Mouse (Mus musculus): ENCODE results near the gene Pitx3. TPM values are rescaled to one million over a fixed set of nuclear protein-coding genes. Genes with fewer than 3 reads are reported as not detected.

Gene Pitx3
- polyA plus RNA-seq, 1 experiment from 2014 or later: not detected

DNA sequence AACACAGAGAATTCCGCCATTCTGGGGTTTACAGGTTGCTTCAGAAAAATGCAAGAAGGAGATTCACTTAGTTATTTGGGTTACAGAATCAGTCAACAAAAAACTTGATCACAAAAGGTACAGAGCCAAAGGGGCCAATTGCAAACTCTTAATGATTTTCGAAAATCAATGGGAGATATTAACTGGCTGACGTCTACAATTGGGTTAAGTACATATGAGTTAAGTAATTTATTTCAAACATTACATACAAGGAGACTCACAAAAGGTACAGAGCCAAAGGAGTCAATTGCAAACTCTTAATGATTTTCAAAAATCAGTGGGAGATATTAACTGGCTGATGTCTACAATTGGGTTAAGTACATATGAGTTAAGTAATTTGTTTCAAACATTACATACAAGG is 48.6 kb downstream of the Pitx3 start:
- H3K4me3 ChIP-seq (ENCODE audit: low read depth, low read length): no peak overlapping the region
- H3K4me1 ChIP-seq (replicated peaks; ENCODE audit: control insufficient read depth, insufficient read depth, low read length): no peaks in the 10 kb centered on the region
- H3K9me3 ChIP-seq (ENCODE audit: control insufficient read depth, low read length): no peaks in the 10 kb centered on the region
- DNase-seq (ENCODE audit: low spot score) (no peak), ATAC-seq (replicated peaks; ENCODE audit: low FRiP score) (no peak)
- no peak overlapping the region for H3K27ac ChIP-seq (ENCODE audit: low read depth, low read length)
- H3K9ac ChIP-seq (ENCODE audit: low read length): no peak overlapping the region
- no peaks in the 10 kb centered on the region for H3K27me3 ChIP-seq (ENCODE audit: control insufficient read depth, insufficient read depth, low read length)
- H3K4me2 ChIP-seq (ENCODE audit: low read depth, low read length, severe bottlenecking): no peak overlapping the region
- no peaks in the 10 kb centered on the region for H3K36me3 ChIP-seq (ENCODE audit: control insufficient read depth, insufficient read depth, low read length)
- WGBS: 91% methylated on average over 3 of the region's 3 CpGs

DNA sequence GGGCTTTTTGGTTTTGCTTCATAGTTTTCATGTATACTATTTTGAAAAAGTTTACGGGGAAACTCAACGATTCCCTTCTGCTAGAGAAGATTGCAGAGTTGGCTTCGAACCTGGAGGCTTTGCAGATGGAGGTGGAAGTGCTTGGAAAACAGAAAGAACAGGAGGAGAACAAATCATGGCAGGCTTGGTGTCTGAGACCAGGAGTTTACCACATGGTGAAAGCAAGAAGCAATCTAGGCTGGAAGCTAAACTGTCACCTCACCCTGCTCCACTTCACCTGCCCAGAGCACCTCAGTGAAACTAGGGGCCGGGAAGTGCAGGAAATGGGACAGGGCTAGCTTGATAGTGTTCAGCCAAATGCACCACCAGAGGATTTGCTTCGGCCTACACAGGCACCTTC is 51.7 kb downstream of the Pitx3 start:
- no peak for DNase-seq (ENCODE audit: low spot score)
- Histone ChIP-seq H3K4me2 (ENCODE audit: low read depth, low read length, severe bottlenecking) (no peak overlapping the region), H3K27ac (ENCODE audit: low read depth, low read length) (no peak overlapping the region), H3K9me3 (ENCODE audit: control insufficient read depth, low read length) (no peaks in the 10 kb centered on the region), H3K36me3 (ENCODE audit: control insufficient read depth, insufficient read depth, low read length) (no peaks in the 10 kb centered on the region), H3K27me3 (ENCODE audit: control insufficient read depth, insufficient read depth, low read length) (no peaks in the 10 kb centered on the region), H3K4me1 (replicated peaks; ENCODE audit: control insufficient read depth, insufficient read depth, low read length) (no peaks in the 10 kb centered on the region), H3K9ac (ENCODE audit: low read length) (no peak overlapping the region), H3K4me3 (ENCODE audit: low read depth, low read length) (no peak overlapping the region)
- WGBS: 92% methylated on average over 5 of the region's 5 CpGs
- ATAC-seq (replicated peaks; ENCODE audit: low FRiP score): no peak

DNA sequence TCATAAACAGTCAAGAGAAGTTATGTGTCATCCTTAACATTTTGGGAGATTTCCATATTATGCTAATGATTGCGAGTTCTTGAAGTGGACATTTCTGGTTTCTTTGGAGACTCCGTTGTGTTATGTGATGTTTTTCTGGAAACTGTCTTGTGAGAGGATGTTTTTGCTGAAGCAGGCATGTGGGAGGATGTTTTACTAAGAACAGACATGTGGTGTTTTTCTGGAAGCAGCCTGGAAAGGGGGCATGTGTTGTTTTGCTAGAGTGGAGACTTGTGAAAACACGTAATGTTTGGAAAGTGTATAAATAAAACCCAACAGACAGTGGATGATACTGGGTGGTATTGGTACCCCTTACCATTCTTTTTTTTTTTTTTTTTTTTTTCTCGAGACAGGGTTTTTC is 52.8 kb downstream of the Pitx3 start:
- no peak overlapping the region for H3K9ac ChIP-seq (ENCODE audit: low read length)
- no peak for ATAC-seq (replicated peaks; ENCODE audit: low FRiP score)
- WGBS: 93% methylated on average over 3 of the region's 4 CpGs
- no peaks in the 10 kb centered on the region for H3K4me1 ChIP-seq (replicated peaks; ENCODE audit: control insufficient read depth, insufficient read depth, low read length)
- DNase-seq (ENCODE audit: low spot score): no peak
- no peaks in the 10 kb centered on the region for H3K9me3 ChIP-seq (ENCODE audit: control insufficient read depth, low read length)
- H3K27me3 ChIP-seq (ENCODE audit: control insufficient read depth, insufficient read depth, low read length): no peaks in the 10 kb centered on the region
- H3K4me3 ChIP-seq (ENCODE audit: low read depth, low read length): no peak overlapping the region
- H3K36me3 ChIP-seq (ENCODE audit: control insufficient read depth, insufficient read depth, low read length): no peaks in the 10 kb centered on the region
- H3K27ac ChIP-seq (ENCODE audit: low read depth, low read length): no peak overlapping the region
- no peak overlapping the region for H3K4me2 ChIP-seq (ENCODE audit: low read depth, low read length, severe bottlenecking)

DNA sequence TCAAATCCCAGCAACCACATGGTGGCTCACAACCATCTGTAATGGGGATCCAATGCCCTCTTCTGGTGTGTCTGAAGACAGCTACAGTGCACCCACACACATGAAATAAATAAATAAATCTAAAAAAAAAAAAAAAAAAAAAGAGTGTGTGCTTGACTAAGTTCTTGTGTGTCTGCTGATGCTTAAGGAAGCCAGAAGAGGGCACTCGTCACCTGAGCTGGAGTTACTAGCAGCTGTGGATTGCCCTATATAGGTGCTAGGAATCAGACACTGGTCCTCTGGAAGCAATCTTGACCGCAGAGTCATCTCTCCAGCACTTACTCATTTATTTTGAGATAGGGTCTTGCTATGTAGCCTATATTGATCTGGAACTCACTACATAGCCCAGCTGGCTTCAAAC is 54.0 kb downstream of the Pitx3 start:
- H3K4me3 ChIP-seq (ENCODE audit: low read depth, low read length): no peak overlapping the region
- DNase-seq (ENCODE audit: low spot score) (no peak), ATAC-seq (replicated peaks; ENCODE audit: low FRiP score) (no peak)
- H3K9ac ChIP-seq (ENCODE audit: low read length): no peak overlapping the region
- no peaks in the 10 kb centered on the region for H3K27me3 ChIP-seq (ENCODE audit: control insufficient read depth, insufficient read depth, low read length)
- H3K9me3 ChIP-seq (ENCODE audit: control insufficient read depth, low read length): no peaks in the 10 kb centered on the region
- H3K4me1 ChIP-seq (replicated peaks; ENCODE audit: control insufficient read depth, insufficient read depth, low read length): no peaks in the 10 kb centered on the region
- 86% methylated on average over 2 of the region's 2 CpGs for WGBS
- no peaks in the 10 kb centered on the region for H3K36me3 ChIP-seq (ENCODE audit: control insufficient read depth, insufficient read depth, low read length)
- H3K4me2 ChIP-seq (ENCODE audit: low read depth, low read length, severe bottlenecking): no peak overlapping the region
- no peak overlapping the region for H3K27ac ChIP-seq (ENCODE audit: low read depth, low read length)

DNA sequence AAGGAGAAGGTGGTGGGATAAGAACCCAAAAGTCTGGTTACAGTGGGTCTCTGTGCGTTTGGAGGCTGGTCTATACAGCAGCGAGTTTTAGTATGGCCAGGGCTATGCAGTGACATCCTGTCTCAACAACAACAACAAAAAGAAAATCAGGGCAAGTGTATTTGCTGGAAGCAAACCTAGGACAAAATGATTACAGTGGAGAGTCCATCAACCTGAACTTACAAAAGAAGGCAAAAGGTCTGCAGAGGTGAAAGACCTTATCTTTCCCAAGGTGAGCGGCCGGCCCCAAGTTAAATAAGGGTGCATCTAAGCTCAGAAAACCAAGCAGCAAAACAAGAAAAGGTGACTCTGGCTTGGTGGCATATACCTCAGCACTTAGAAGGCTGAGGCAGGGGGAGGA is 56.5 kb downstream of the Pitx3 start:
- Histone ChIP-seq H3K4me1 (replicated peaks; ENCODE audit: control insufficient read depth, insufficient read depth, low read length) (no peaks in the 10 kb centered on the region), H3K4me3 (ENCODE audit: low read depth, low read length) (no peak overlapping the region), H3K27me3 (ENCODE audit: control insufficient read depth, insufficient read depth, low read length) (no peaks in the 10 kb centered on the region), H3K9me3 (ENCODE audit: control insufficient read depth, low read length) (no peaks in the 10 kb centered on the region), H3K9ac (ENCODE audit: low read length) (no peak overlapping the region), H3K4me2 (ENCODE audit: low read depth, low read length, severe bottlenecking) (no peak overlapping the region), H3K36me3 (ENCODE audit: control insufficient read depth, insufficient read depth, low read length) (no peaks in the 10 kb centered on the region), H3K27ac (ENCODE audit: low read depth, low read length) (no peak overlapping the region)
- DNase-seq (ENCODE audit: low spot score) (no peak), ATAC-seq (replicated peaks; ENCODE audit: low FRiP score) (no peak)
- 95% methylated on average over 4 of the region's 4 CpGs for WGBS

DNA sequence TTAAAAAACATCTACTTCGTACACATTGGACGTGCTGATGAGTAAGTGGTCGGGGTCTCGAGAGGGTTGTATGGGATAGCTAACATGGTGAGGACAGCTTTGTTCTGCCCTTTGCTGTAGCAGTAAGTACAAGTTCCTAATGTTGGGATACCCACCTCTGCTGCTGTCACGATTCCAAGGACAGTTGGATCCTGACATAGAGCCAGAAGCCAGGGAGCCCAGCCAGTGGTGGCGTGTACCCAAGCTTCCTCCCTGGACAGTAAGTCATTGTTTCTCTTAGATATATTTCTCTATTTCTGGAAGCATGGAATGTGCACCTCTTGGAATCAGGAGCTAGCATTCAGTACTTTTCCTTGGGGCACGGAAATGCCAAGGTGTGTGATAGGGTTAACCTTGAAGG is 60.3 kb downstream of the Pitx3 start:
- Histone ChIP-seq H3K4me2 (ENCODE audit: low read depth, low read length, severe bottlenecking) (no peak overlapping the region), H3K9ac (ENCODE audit: low read length) (no peak overlapping the region), H3K36me3 (ENCODE audit: control insufficient read depth, insufficient read depth, low read length) (peaks cover 15% of the 10 kb centered on the region), H3K4me1 (replicated peaks; ENCODE audit: control insufficient read depth, insufficient read depth, low read length) (no peaks in the 10 kb centered on the region), H3K27ac (ENCODE audit: low read depth, low read length) (no peak overlapping the region), H3K9me3 (ENCODE audit: control insufficient read depth, low read length) (no peaks in the 10 kb centered on the region), H3K27me3 (ENCODE audit: control insufficient read depth, insufficient read depth, low read length) (no peaks in the 10 kb centered on the region), H3K4me3 (ENCODE audit: low read depth, low read length) (no peak overlapping the region)
- ATAC-seq (replicated peaks; ENCODE audit: low FRiP score) (no peak), DNase-seq (ENCODE audit: low spot score) (peak; percentile 45)
- 89% methylated on average over 7 of the region's 7 CpGs for WGBS

GRCm38 (mm10) chr19:46086337-46086736 is 61.8 kb downstream of the Pitx3 start:
- H3K27me3 ChIP-seq (ENCODE audit: control insufficient read depth, insufficient read depth, low read length): no peaks in the 10 kb centered on the region
- H3K9ac ChIP-seq (ENCODE audit: low read length): no peak overlapping the region
- DNase-seq (ENCODE audit: low spot score): peak; percentile 71
- H3K27ac ChIP-seq (ENCODE audit: low read depth, low read length): no peak overlapping the region
- 56% methylated on average over 3 of the region's 3 CpGs for WGBS
- H3K4me2 ChIP-seq (ENCODE audit: low read depth, low read length, severe bottlenecking): no peak overlapping the region
- H3K9me3 ChIP-seq (ENCODE audit: control insufficient read depth, low read length): no peaks in the 10 kb centered on the region
- peaks cover 25% of the 10 kb centered on the region for H3K36me3 ChIP-seq (ENCODE audit: control insufficient read depth, insufficient read depth, low read length)
- no peaks in the 10 kb centered on the region for H3K4me1 ChIP-seq (replicated peaks; ENCODE audit: control insufficient read depth, insufficient read depth, low read length)
- no peak overlapping the region for H3K4me3 ChIP-seq (ENCODE audit: low read depth, low read length)
- no peak for ATAC-seq (replicated peaks; ENCODE audit: low FRiP score)

Other genes with a start within 250 kb of the Pitx3 start
- gene Armh3, start 149.8 kb downstream of the Pitx3 start, polyA plus RNA-seq (2014; fragmentation: Nextera tagmentation; extraction: Ambion mirVana): 17.2 and 19.4 TPM in 2 replicates
- 2.5 and 3.7 TPM in 2 replicates for gene Hps6, start 144.8 kb downstream of the Pitx3 start, polyA plus RNA-seq (2014; fragmentation: Nextera tagmentation; extraction: Ambion mirVana)
- gene Pprc1, start 103.4 kb downstream of the Pitx3 start, polyA plus RNA-seq (2014; fragmentation: Nextera tagmentation; extraction: Ambion mirVana): 60.7 and 61.3 TPM in 2 replicates
- 104 and 108 TPM in 2 replicates for gene Ldb1, start 103.1 kb downstream of the Pitx3 start, polyA plus RNA-seq (2014; fragmentation: Nextera tagmentation; extraction: Ambion mirVana)
- 132 and 133 TPM in 2 replicates for gene Nolc1, start 72.5 kb downstream of the Pitx3 start, polyA plus RNA-seq (2014; fragmentation: Nextera tagmentation; extraction: Ambion mirVana)
- 0.13 and 0.23 TPM in 2 replicates for gene Elovl3, start 16.4 kb downstream of the Pitx3 start, polyA plus RNA-seq (2014; fragmentation: Nextera tagmentation; extraction: Ambion mirVana)
- 49.0 and 51.4 TPM in 2 replicates for gene Gbf1, start 4.2 kb upstream of the Pitx3 start, polyA plus RNA-seq (2014; fragmentation: Nextera tagmentation; extraction: Ambion mirVana)
- gene Nfkb2, start 156.0 kb upstream of the Pitx3 start, polyA plus RNA-seq (2014; fragmentation: Nextera tagmentation; extraction: Ambion mirVana): 4.1 and 4.2 TPM in 2 replicates
- 10.7 and 11.3 TPM in 2 replicates for gene Psd, start 178.8 kb upstream of the Pitx3 start, polyA plus RNA-seq (2014; fragmentation: Nextera tagmentation; extraction: Ambion mirVana)
- gene Fbxl15, start 179.9 kb upstream of the Pitx3 start, polyA plus RNA-seq (2014; fragmentation: Nextera tagmentation; extraction: Ambion mirVana): 22.5 and 25.8 TPM in 2 replicates
- 217 and 242 TPM in 2 replicates for gene Cuedc2, start 190.4 kb upstream of the Pitx3 start, polyA plus RNA-seq (2014; fragmentation: Nextera tagmentation; extraction: Ambion mirVana)
- 7.9 and 8.6 TPM in 2 replicates for gene Mfsd13a, start 192.8 kb upstream of the Pitx3 start, polyA plus RNA-seq (2014; fragmentation: Nextera tagmentation; extraction: Ambion mirVana)
- 1.3 and 2.7 TPM in 2 replicates for gene 2310034G01Rik, start 202.0 kb upstream of the Pitx3 start, polyA plus RNA-seq (2014; fragmentation: Nextera tagmentation; extraction: Ambion mirVana)
- 204 and 232 TPM in 2 replicates for gene Actr1a, start 247.4 kb upstream of the Pitx3 start, polyA plus RNA-seq (2014; fragmentation: Nextera tagmentation; extraction: Ambion mirVana)
- gene Sufu, start 248.6 kb upstream of the Pitx3 start, polyA plus RNA-seq (2014; fragmentation: Nextera tagmentation; extraction: Ambion mirVana): 48.3 and 48.6 TPM in 2 replicates

Data from forebrain, embryonic 11.5 days (tissue).